Comparison of ENCODE assay signal across 14 mouse cellular contexts in genomic region chr12:76552958-76553357, GRCm38 (mm10). TPM values are rescaled to one million over a fixed set of nuclear protein-coding genes. Genes with fewer than 3 reads are reported as not detected.
DNase-seq lines count a peak whose midpoint lies in the region; ATAC-seq and TF ChIP-seq lines count a peak whose summit lies in the region.
"Had no signal": no experiment of that assay in that cellular context is flagged by ENCODE, and none has a peak within 500 bp of the region (broad histone marks: within the 10 kb centered on the region; RNA-seq: fewer than 3 reads in every experiment).

No protein-coding gene starts in this region.

- DNase-seq in heart, adult 11 months, result peak; percentile 82
- no peak for DNase-seq in heart, postnatal 36 days
- no peak for DNase-seq in kidney, postnatal 0 days (ENCODE audit: low spot score)
- DNase-seq in kidney, adult 11 months, result no peak
- no peak for DNase-seq in lung, postnatal 4 days
- DNase-seq in right cerebral cortex, postnatal 4 days, result no peak
- DNase-seq: cerebellum, adult 11-12 months; gastrocnemius, postnatal 25 days had no signal

- H3K4me2 ChIP-seq in kidney, postnatal 0 days (ENCODE audit: low read length), result no peak overlapping the region
- H3K4me2 ChIP-seq in intestine, embryonic 15.5 days (replicated peaks), result no peak overlapping the region
- H3K4me2 ChIP-seq in stomach, embryonic 16.5 days (ENCODE audit: low read depth, low read length), result no peak overlapping the region
- H3K4me2 ChIP-seq: embryonic facial prominence, embryonic 15.5 days; hindbrain, embryonic 15.5 days had no signal

- TF ChIP-seq CTCF in kidney, postnatal 0 days (IDR thresholded peaks at IDR 0.05; ENCODE audit: low read depth), result no peak

- ATAC-seq in kidney, postnatal 0 days (replicated peaks; ENCODE audit: low FRiP score, low read depth), result no peak
- ATAC-seq in intestine, embryonic 15.5 days, result no peak
- no peak for ATAC-seq in stomach, embryonic 16.5 days (ENCODE audit: insufficient read depth, low FRiP score)
- ATAC-seq: forebrain, embryonic 14.5 days had no signal

- no peaks in the 10 kb centered on the region for H3K9me3 ChIP-seq in kidney, postnatal 0 days (replicated peaks; ENCODE audit: low read length)
- no peaks in the 10 kb centered on the region for H3K9me3 ChIP-seq in intestine, embryonic 15.5 days
- H3K9me3 ChIP-seq in stomach, embryonic 16.5 days (replicated peaks; ENCODE audit: control insufficient read depth, low read length), result no peaks in the 10 kb centered on the region
- H3K9me3 ChIP-seq: embryonic facial prominence, embryonic 15.5 days; hindbrain, embryonic 15.5 days had no signal

- intact Hi-C loops in heart, postnatal 36 days (cut with DNase I), result no loop called here

- H3K27me3 ChIP-seq in kidney, postnatal 0 days (ENCODE audit: insufficient read depth, low read length), result no peaks in the 10 kb centered on the region
- H3K27me3 ChIP-seq in intestine, embryonic 15.5 days (replicated peaks), result no peaks in the 10 kb centered on the region
- H3K27me3 ChIP-seq in stomach, embryonic 16.5 days (ENCODE audit: control insufficient read depth, insufficient read depth, low read length), result no peaks in the 10 kb centered on the region
- H3K27me3 ChIP-seq: embryonic facial prominence, embryonic 15.5 days; hindbrain, embryonic 15.5 days had no signal

- WGBS in kidney, postnatal 0 days, result 80% methylated on average over 4 of the region's 4 CpGs
- 81% methylated on average over 4 of the region's 4 CpGs for WGBS in intestine, embryonic 15.5 days
- 81% methylated on average over 4 of the region's 4 CpGs for WGBS in stomach, embryonic 16.5 days

- no peak overlapping the region for H3K4me3 ChIP-seq in kidney, postnatal 0 days (replicated peaks; ENCODE audit: low read depth, low read length)
- no peak overlapping the region for H3K4me3 ChIP-seq in intestine, embryonic 15.5 days (replicated peaks)
- no peak overlapping the region for H3K4me3 ChIP-seq in stomach, embryonic 16.5 days (replicated peaks; ENCODE audit: low read length)
- H3K4me3 ChIP-seq: embryonic facial prominence, embryonic 15.5 days; hindbrain, embryonic 15.5 days; left cerebral cortex, adult 2 months had no signal

- no peaks in the 10 kb centered on the region for H3K36me3 ChIP-seq in kidney, postnatal 0 days (ENCODE audit: insufficient read depth, low read length)
- H3K36me3 ChIP-seq in intestine, embryonic 15.5 days, result no peaks in the 10 kb centered on the region
- H3K36me3 ChIP-seq in stomach, embryonic 16.5 days (ENCODE audit: control insufficient read depth, insufficient read depth, low read length), result no peaks in the 10 kb centered on the region
- H3K36me3 ChIP-seq: embryonic facial prominence, embryonic 15.5 days; hindbrain, embryonic 15.5 days had no signal

- no peak overlapping the region for H3K9ac ChIP-seq in kidney, postnatal 0 days (ENCODE audit: low read depth, low read length)
- H3K9ac ChIP-seq in intestine, embryonic 15.5 days, result no peak overlapping the region
- H3K9ac ChIP-seq in stomach, embryonic 16.5 days (ENCODE audit: low read length), result no peak overlapping the region
- H3K9ac ChIP-seq: embryonic facial prominence, embryonic 15.5 days; hindbrain, embryonic 15.5 days had no signal

- peaks cover 48% of the 10 kb centered on the region for H3K4me1 ChIP-seq in kidney, postnatal 0 days (replicated peaks; ENCODE audit: insufficient read depth, low read length)
- H3K4me1 ChIP-seq in intestine, embryonic 15.5 days (replicated peaks), result peaks cover 82% of the 10 kb centered on the region
- peaks cover 78% of the 10 kb centered on the region for H3K4me1 ChIP-seq in stomach, embryonic 16.5 days (ENCODE audit: control insufficient read depth, insufficient read depth, low read length)

- H3K27ac ChIP-seq in kidney, postnatal 0 days, result peak overlapping the region; percentile 68
- H3K27ac ChIP-seq in intestine, embryonic 15.5 days, result peak overlapping the region; percentile 73
- peak overlapping the region; percentile 88 for H3K27ac ChIP-seq in stomach, embryonic 16.5 days (ENCODE audit: low read length)
- H3K27ac ChIP-seq: embryonic facial prominence, embryonic 15.5 days; hindbrain, embryonic 15.5 days; left cerebral cortex, adult 2 months had no signal

RNA-seq across cellular contexts. Expression of gene Plekhg3, which starts 22.3 kb away (rescaled TPM):
- 10 to 100 TPM; 13.2 to 15.2 TPM for total RNA-seq in heart, postnatal 36 days (2021)
- 14.9 and 17.7 TPM in 2 replicates for polyA plus RNA-seq in kidney, postnatal 0 days (2015; fragmentation: Nextera tagmentation; extraction: Ambion mirVana)
- 9.5 and 11.2 TPM in 2 replicates for polyA plus RNA-seq in intestine, embryonic 15.5 days (2015; fragmentation: Nextera tagmentation; extraction: Ambion mirVana)
- polyA plus RNA-seq in stomach, embryonic 16.5 days (2015; fragmentation: Nextera tagmentation; extraction: Ambion mirVana), result 10.2 and 11.6 TPM in 2 replicates
